Mouse (Mus musculus): ENCODE data around the gene Cd68. TPM values are rescaled to one million over a fixed set of nuclear protein-coding genes. Genes with fewer than 3 reads are reported as not detected.
"Not testable (repeated sequence)": the region's sequence is repeated elsewhere in the genome, so short reads cannot be mapped to it uniquely, and the experiment has no call there.

Gene Cd68
- total RNA-seq, 2 experiments from 2014 or later, result 9.7 to 15.4 TPM

DNA sequence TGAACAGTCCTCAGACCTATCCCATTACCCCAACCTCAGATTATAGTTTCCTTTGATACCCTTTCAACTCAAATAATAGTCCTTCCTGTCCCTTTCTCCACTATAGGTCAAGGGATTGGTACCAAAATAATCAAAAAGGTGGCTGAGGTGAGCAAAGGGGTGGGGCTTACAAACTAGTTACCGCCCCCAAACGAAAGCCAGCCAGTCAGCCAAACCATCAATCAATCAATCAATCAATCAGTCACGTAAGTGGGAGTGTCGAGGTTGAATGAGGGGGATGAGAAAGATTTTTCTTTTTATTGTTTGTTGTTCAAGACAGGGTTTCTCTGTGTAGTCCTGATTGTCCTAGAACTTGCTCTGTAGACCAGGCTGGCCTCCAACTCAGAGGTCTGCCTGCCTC is 42.9 kb downstream of the Cd68 start:
- DNase-seq (ENCODE audit: low spot score in 2 of 2), result no peak
- Histone ChIP-seq H3K27ac (peak overlapping the region; percentile 94; the same call in 1 of the 2 replicates), H3K4me3 (peak overlapping the region; percentile 76; the same call in 1 of the 2 replicates)
- no peak for TF ChIP-seq CTCF (conservative IDR thresholded peaks at IDR 0.05)

DNA sequence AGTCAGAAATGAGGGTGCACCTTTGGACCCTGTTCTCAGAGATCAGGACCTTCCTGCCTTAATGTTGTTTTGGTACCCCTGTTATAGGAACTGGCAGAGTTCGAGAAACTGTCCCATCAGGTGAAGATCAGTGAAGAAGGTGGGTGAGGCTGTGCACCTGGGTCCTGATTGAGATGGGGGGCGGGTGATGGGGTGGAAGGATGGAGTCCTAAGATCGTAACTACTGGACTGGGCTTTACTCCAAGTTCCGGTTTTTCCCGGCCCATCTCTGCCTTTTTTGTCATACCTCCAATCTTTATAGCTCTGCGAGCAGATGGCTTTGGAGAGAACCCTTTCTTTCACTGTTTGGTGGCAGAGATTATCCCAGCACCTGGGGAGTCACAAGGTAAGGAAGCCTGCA is 43.5 kb downstream of the Cd68 start:
- no peak for DNase-seq (ENCODE audit: low spot score in 2 of 2)
- peak overlapping the region; percentile 94 for H3K27ac ChIP-seq
- TF ChIP-seq CTCF (conservative IDR thresholded peaks at IDR 0.05), result no peak
- H3K4me3 ChIP-seq, result peak overlapping the region; percentile 76

DNA sequence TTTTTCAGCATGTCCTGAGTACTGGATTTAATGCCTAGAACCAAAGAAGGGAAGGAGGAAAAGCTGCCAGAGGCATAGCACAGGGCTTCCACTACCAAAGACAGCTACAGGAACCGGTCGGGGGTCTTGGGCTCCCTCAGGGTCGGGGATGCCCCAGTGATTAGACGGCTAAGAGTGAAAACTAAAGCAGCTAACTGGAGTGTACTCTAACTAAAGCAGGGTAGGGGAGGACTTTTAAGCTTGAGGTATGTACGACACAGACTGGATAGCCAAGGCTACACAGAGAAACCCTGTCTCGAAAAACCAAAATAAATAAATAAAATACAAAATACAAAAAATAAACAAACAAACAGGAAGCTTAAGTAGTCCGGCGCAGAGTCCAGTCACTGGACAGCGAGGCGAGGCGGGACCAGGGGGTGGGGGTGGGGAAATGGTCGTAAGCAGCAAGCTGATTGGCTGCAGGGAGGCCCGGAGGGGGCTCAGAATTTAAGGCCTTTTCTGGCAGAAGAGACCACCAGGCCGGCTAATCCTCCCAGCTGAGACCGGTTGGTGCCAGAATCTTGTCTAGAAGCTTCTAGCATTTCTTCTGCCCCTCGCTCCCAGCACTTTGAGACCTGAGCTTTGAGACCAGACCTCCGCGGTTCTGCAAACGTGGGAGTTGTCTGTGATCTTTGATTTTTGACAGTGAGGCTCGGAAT is 44.2 kb downstream of the Cd68 start, which contains the start of gene Sat2:
Sat2 (plus strand) TSS at position 454 of the 698 bp plus-strand sequence.
- TF ChIP-seq CTCF (conservative IDR thresholded peaks at IDR 0.05), result no peak
- H3K27ac ChIP-seq, result peak within 1 kb of the TSS; percentile 94
- peak within 1 kb of the TSS; percentile 76 for H3K4me3 ChIP-seq
- DNase-seq (ENCODE audit: low spot score in 2 of 2), result peak in 1 of 2 experiments; percentile 45

DNA sequence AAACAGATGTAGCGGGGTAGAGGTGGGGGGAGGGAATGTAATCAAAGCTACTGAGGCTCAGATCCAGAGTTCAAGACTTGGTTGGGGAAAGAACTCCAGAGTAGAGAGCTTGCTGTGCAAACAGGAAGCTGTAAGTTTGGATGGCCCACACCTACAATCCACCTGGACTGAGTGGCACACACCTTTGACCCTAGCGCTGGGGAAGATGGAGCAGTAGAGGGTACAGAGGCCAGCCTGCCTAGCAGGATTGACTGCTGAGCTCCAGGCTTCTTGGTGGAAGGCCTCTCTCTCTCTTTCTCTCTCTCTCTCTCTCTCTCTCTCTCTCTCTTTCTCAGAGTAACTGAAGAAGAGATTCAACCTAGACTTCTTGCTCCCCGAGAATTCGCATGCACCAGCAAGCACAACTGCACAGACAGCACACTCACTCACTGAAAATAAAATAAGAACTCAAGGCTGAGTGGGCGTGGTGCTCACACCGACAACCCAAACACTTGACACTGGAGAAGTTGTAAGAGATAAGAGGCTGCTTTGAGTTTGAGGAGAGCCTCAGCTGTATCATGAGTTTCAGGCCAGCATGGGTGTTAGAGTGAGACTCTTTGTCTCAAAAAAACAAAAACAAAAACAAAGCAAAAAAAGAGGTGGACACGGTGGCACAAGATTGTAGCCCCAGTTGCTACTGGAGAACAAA is 45.4 kb downstream of the Cd68 start:
- TF ChIP-seq CTCF (conservative IDR thresholded peaks at IDR 0.05), result no peak
- no peak for DNase-seq (ENCODE audit: low spot score in 2 of 2)
- Histone ChIP-seq H3K4me3 (no peak overlapping the region), H3K27ac (no peak overlapping the region)

DNA sequence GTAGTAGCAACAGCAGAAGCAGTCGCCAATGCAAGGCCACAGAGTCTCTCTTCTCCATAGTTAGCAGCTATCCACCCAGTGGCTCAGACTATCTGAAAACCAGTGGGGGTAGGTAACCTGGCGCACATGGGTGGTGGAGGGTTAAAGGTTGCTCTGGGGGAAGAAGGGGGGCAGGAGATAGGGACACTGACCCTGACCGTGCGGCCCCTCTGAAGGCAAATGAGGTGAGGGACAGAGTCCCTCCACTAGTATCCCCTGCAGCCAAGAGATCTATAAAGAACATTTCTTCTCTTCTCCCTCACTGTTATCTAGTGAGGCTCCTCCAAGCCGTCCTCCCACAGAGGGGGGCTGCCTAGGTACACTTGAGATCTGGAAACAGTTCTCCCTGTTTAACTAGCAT is 48.1 kb downstream of the Cd68 start, which contains the start of gene Shbg:
Shbg (minus strand) TSS at position 101 of the 400 bp plus-strand sequence.
- Histone ChIP-seq H3K4me3 (no peak within 1 kb of the TSS), H3K27ac (no peak within 1 kb of the TSS)
- no peak for TF ChIP-seq CTCF (conservative IDR thresholded peaks at IDR 0.05)
- DNase-seq (ENCODE audit: low spot score in 2 of 2), result no peak

DNA sequence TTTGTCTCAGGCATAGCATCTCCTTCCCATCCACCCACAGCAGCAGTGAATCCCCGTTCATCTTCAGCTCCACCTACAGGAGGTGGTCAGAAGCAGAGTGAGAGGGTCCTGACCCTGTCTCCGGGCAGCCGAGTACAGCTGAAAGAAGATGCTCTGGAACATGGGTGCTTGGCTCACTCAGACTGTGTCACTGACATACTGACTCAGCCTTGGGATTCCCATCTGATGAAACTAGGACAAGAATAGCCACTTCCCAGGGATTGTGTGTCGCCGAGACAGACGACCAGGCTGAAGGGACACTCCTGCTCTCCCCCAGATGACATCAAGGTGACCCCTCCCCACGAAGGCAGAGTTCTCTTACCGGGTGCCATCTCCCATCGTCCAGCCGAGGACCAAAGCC is 49.2 kb downstream of the Cd68 start:
- DNase-seq (ENCODE audit: low spot score in 2 of 2), result no peak
- no peak for TF ChIP-seq CTCF (conservative IDR thresholded peaks at IDR 0.05)
- no peak overlapping the region for H3K27ac ChIP-seq
- H3K4me3 ChIP-seq, result no peak overlapping the region

DNA sequence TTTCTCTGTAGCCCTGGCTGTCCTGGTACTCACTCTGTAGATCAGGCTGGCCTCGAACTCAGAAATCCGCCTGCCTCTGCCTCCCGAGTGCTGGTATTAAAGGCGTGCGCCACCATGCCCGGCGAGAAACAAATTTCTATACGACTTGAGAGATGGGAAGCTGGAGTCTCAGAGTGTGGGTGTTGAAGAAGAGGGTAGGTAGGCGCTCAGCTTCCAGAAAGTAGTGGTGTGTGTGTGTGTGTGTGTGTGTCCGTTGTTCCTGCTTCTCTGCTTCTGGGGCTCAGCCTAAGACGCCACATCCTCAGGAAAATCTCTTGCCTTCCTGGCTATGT is 51.7 kb downstream of the Cd68 start:
- DNase-seq (ENCODE audit: low spot score in 2 of 2); H3K27ac ChIP-seq: not testable (repeated sequence)

More for the DNA sequence above, 51.7 kb downstream of the Cd68 start:
- H3K4me3 ChIP-seq, result not testable (repeated sequence)

Small RNA genes lying within 50 kb of the gene (microRNA-seq; reads per million reads assigned to microRNA genes)
- gene Mir1934, result 5.4 to 6.3 reads per million in 2 experiments
- gene Mir467f, result 0 reads per million in 2 experiments

Other genes starting within 250 kb of the Cd68 start
- gene Dnah2, start 117.0 kb downstream of the Cd68 start, total RNA-seq (2021), result 1 to 10 TPM; 4.6 to 5.2 TPM
- gene Efnb3, start 105.9 kb downstream of the Cd68 start, total RNA-seq (2021), result 100 to 1,000 TPM; 113 to 116 TPM
- gene Wrap53, start 85.9 kb downstream of the Cd68 start, total RNA-seq (2021), result 10 to 100 TPM; 12.0 to 14.3 TPM
- 10 to 100 TPM; 28.5 to 32.3 TPM for gene Trp53, start 85.8 kb downstream of the Cd68 start, total RNA-seq (2021)
- gene Atp1b2, start 60.2 kb downstream of the Cd68 start, total RNA-seq (2021), result 100 to 1,000 TPM; 391 to 411 TPM
- not detected for gene Shbg, start 48.2 kb downstream of the Cd68 start, total RNA-seq (2021)
- gene Sat2, start 44.1 kb downstream of the Cd68 start, total RNA-seq (2021), result 10 to 100 TPM; 15.1 to 15.6 TPM
- 100 to 1,000 TPM; 138 to 143 TPM for gene Fxr2, start 33.2 kb downstream of the Cd68 start, total RNA-seq (2021)
- gene Sox15, start 10.8 kb downstream of the Cd68 start, total RNA-seq (2021), result under 1 TPM in 1 of 2 experiments, not detected in 1; 0.44 TPM
- gene Mpdu1, start 3.5 kb downstream of the Cd68 start, total RNA-seq (2021), result 10 to 100 TPM; 54.9 to 59.3 TPM
- gene Eif4a1, start 6.3 kb upstream of the Cd68 start, total RNA-seq (2021), result 100 to 1,000 TPM; 342 to 344 TPM
- gene Senp3, start 15.9 kb upstream of the Cd68 start, total RNA-seq (2021), result 100 to 1,000 TPM; 108 to 132 TPM
- 1 to 10 TPM; 2.1 to 2.5 TPM for gene Tnfsf13, start 19.6 kb upstream of the Cd68 start, total RNA-seq (2021)
- gene Tnfsf12, start 29.7 kb upstream of the Cd68 start, total RNA-seq (2021), result 1 to 10 TPM; 8.9 to 9.6 TPM
- 1 to 10 TPM; 1.6 to 2.2 TPM for gene Tnfsfm13, start 29.9 kb upstream of the Cd68 start, total RNA-seq (2021)
- 10 to 100 TPM; 64.6 to 65.4 TPM for gene Polr2a, start 92.5 kb upstream of the Cd68 start, total RNA-seq (2021)
- gene Slc35g3, start 95.8 kb upstream of the Cd68 start, total RNA-seq (2021), result not detected
- 100 to 1,000 TPM; 122 to 133 TPM for gene Zbtb4, start 99.8 kb upstream of the Cd68 start, total RNA-seq (2021)
- 1 to 10 TPM; 1.1 to 1.3 TPM for gene Chrnb1, start 129.8 kb upstream of the Cd68 start, total RNA-seq (2021)
- 10 to 100 TPM; 25.6 to 28.0 TPM for gene Fgf11, start 135.7 kb upstream of the Cd68 start, total RNA-seq (2021)
- gene Tmem102, start 139.5 kb upstream of the Cd68 start, total RNA-seq (2021), result not detected
- gene Gm39566, start 149.1 kb upstream of the Cd68 start, total RNA-seq (2021), result not detected
- gene Spem2, start 152.3 kb upstream of the Cd68 start, total RNA-seq (2021), result not detected
- under 1 TPM; 0.34 to 0.49 TPM for gene Spem1, start 156.0 kb upstream of the Cd68 start, total RNA-seq (2021)
- 100 to 1,000 TPM; 197 to 201 TPM for gene Nlgn2, start 171.6 kb upstream of the Cd68 start, total RNA-seq (2021)
- 100 to 1,000 TPM; 113 to 114 TPM for gene Tmem256, start 172.4 kb upstream of the Cd68 start, total RNA-seq (2021)
- gene Plscr3, start 180.2 kb upstream of the Cd68 start, total RNA-seq (2021), result 10 to 100 TPM; 17.1 to 19.8 TPM
- gene Tnk1, start 192.6 kb upstream of the Cd68 start, total RNA-seq (2021), result not detected
- not detected for gene Tmem95, start 211.9 kb upstream of the Cd68 start, total RNA-seq (2021)
- 1 to 10 TPM; 1.3 to 1.4 TPM for gene Kctd11, start 215.3 kb upstream of the Cd68 start, total RNA-seq (2021)
- not detected for gene Acap1, start 229.4 kb upstream of the Cd68 start, total RNA-seq (2021)
- gene 2810408A11Rik, start 234.8 kb upstream of the Cd68 start, total RNA-seq (2021), result 1 to 10 TPM in 1 of 2 experiments, under 1 TPM in 1; 0.64 to 1.0 TPM
- 100 to 1,000 TPM; 122 to 125 TPM for gene Neurl4, start 234.9 kb upstream of the Cd68 start, total RNA-seq (2021)
- gene Gps2, start 247.7 kb upstream of the Cd68 start, total RNA-seq (2021), result 10 to 100 TPM; 35.6 to 41.5 TPM